Mouse (Mus musculus) kidney, embryonic 15.5 days (tissue): ENCODE results near the gene Zfp652. TPM values are rescaled to one million over a fixed set of nuclear protein-coding genes. Genes with fewer than 3 reads are reported as not detected.
A peak's percentile ranks its signal among the peaks of the same experiment; 100 is the strongest.

ENCODE experiments used
- ATAC-seq: fragments of 200-750 bp; cut with Nextera tagmentation; replicated peaks from 2 replicates; pipeline ENCODE4 v1.8.0; 2017; ENCODE audit warnings: moderate TSS enrichment; ENCODE audit not compliant: low FRiP score
- H3K27ac ChIP-seq: fragments of 300-500 bp; sonication (generic); 2 replicates; pipeline ENCODE4 v1.5.1; 2015; ENCODE audit warnings: mild to moderate bottlenecking, inconsistent platforms
- H3K27me3 ChIP-seq: fragments of 300-500 bp; sonication (generic); 2 replicates; pipeline ENCODE4 v1.6.1; 2015; ENCODE audit warnings: inconsistent platforms
- H3K36me3 ChIP-seq: fragments of 300-500 bp; sonication (generic); 2 replicates; pipeline ENCODE4 v1.6.1; 2015; ENCODE audit warnings: inconsistent platforms
- H3K4me1 ChIP-seq: fragments of 300-500 bp; sonication (generic); 2 replicates; pipeline ENCODE4 v1.6.1; 2015; ENCODE audit warnings: inconsistent platforms
- H3K4me2 ChIP-seq: fragments of 300-500 bp; sonication (generic); 2 replicates; pipeline ENCODE4 v1.6.1; 2015; ENCODE audit warnings: moderate library complexity, mild to moderate bottlenecking, inconsistent platforms
- H3K4me3 ChIP-seq: fragments of 300-500 bp; sonication (generic); replicated peaks from 2 replicates; pipeline ENCODE4 v1.5.1; 2015; ENCODE audit warnings: mild to moderate bottlenecking, inconsistent platforms
- H3K9ac ChIP-seq: fragments of 300-500 bp; sonication (generic); 2 replicates; pipeline ENCODE4 v1.6.1; 2015; ENCODE audit warnings: mild to moderate bottlenecking, inconsistent platforms
- H3K9me3 ChIP-seq: fragments of 300-500 bp; sonication (generic); replicated peaks from 2 replicates; pipeline ENCODE4 v1.6.1; 2016; ENCODE audit warnings: inconsistent platforms
- whole genome bisulfite sequencing: fragments of 180-500 bp; shearing (Covaris S2); methylation state at CpG from one replicate; pipeline ENCODE4 v1.1.7; 2015; ENCODE audit warnings: mixed read lengths; 5-methylcytosine and 5-hydroxymethylcytosine counted together
- polyA plus RNA-seq: library from polyadenylated mRNA; unstranded; fragments of >200 nt; fragmentation: Nextera tagmentation; extraction: Ambion mirVana; gene quantifications from 2 replicates; pipeline ENCODE4 v1.2.1, GENCODE M21; 2015

Zfp652 gene
- polyA plus RNA-seq, 1 experiment from 2014 or later: 22.3 TPM

GRCm38 (mm10) chr11:95850898-95851297 lies 138.4 kb downstream of the Zfp652 start:
- Histone ChIP-seq H3K27me3 (0 out of 2 replicates have a peak, but pooled peaks cover 3% of the 10 kb centered on the region), H3K4me2 (no peak overlapping the region), H3K36me3 (no peaks in the 10 kb centered on the region), H3K4me3 (no peak overlapping the region), H3K9me3 (no peaks in the 10 kb centered on the region), H3K4me1 (no peaks in the 10 kb centered on the region), H3K27ac (no peak overlapping the region), H3K9ac (no peak overlapping the region)
- WGBS: 80% methylated on average over 2 of the region's 2 CpGs
- ATAC-seq: no peak

DNA sequence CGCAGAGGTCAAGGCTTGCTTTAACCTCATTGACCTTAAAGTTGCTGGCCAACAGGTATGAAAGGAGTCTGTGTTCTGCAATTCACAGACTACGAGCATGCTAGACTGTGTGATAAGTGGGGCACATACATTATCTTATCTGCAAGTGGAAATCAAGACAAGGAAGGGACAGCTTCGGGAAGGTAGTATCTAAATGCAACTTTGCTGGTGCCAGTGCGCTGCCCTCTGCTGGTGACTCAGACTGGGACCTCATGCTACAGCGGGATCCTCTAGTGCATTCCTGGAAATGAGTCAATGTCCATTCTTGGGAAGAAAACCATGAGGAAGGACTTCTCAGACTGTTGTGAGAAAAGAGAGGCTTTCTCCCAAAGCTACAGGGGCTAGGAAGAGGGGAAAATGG lies 141.2 kb downstream of the Zfp652 start:
- Histone ChIP-seq H3K27ac (no peak overlapping the region), H3K27me3 (0 out of 2 replicates have a peak, but pooled peaks cover 3% of the 10 kb centered on the region)
- WGBS: 64% methylated on average over 5 of the region's 5 CpGs

GRCm38 (mm10) chr11:95857306-95857705 lies 144.8 kb downstream of the Zfp652 start:
- no peak for ATAC-seq
- Histone ChIP-seq H3K27ac (no peak overlapping the region), H3K4me1 (peaks cover 16% of the 10 kb centered on the region), H3K36me3 (no peaks in the 10 kb centered on the region), H3K27me3 (no peaks in the 10 kb centered on the region), H3K4me3 (no peak overlapping the region), H3K4me2 (no peak overlapping the region), H3K9ac (no peak overlapping the region), H3K9me3 (no peaks in the 10 kb centered on the region)
- WGBS: 83% methylated on average over 4 of the region's 4 CpGs

More for the DNA sequence above, 141.2 kb downstream of the Zfp652 start:
- Histone ChIP-seq H3K9ac (no peak overlapping the region), H3K4me3 (no peak overlapping the region), H3K36me3 (no peaks in the 10 kb centered on the region), H3K4me1 (peaks cover 7% of the 10 kb centered on the region), H3K4me2 (no peak overlapping the region), H3K9me3 (no peaks in the 10 kb centered on the region)
- ATAC-seq: no peak

GRCm38 (mm10) chr11:95857716-95858527 lies 145.4 kb downstream of the Zfp652 start:
- Histone ChIP-seq H3K4me1 (peaks cover 16% of the 10 kb centered on the region), H3K4me3 (peak overlapping the region; percentile 84), H3K27ac (peak overlapping the region; percentile 97), H3K9me3 (no peaks in the 10 kb centered on the region), H3K36me3 (no peaks in the 10 kb centered on the region), H3K4me2 (peak overlapping the region; percentile 67), H3K9ac (peak overlapping the region; percentile 41), H3K27me3 (no peaks in the 10 kb centered on the region)
- ATAC-seq: no peak
- 21% methylated on average over 21 of the region's 21 CpGs for WGBS

GRCm38 (mm10) chr11:95858528-95859467 lies 146.3 kb downstream of the Zfp652 start:
- no peaks in the 10 kb centered on the region for H3K27me3 ChIP-seq
- H3K9ac ChIP-seq: peak overlapping the region; percentile 74
- H3K4me2 ChIP-seq: peak overlapping the region; percentile 67
- no peaks in the 10 kb centered on the region for H3K36me3 ChIP-seq
- H3K4me1 ChIP-seq: peaks cover 16% of the 10 kb centered on the region
- no peaks in the 10 kb centered on the region for H3K9me3 ChIP-seq
- peak; percentile 99 for ATAC-seq
- peak overlapping the region; percentile 97 for H3K27ac ChIP-seq
- under 1% methylated on average over 58 of the region's 58 CpGs for WGBS
- peak overlapping the region; percentile 84 for H3K4me3 ChIP-seq

GRCm38 (mm10) chr11:95859468-95859855 lies 147.0 kb downstream of the Zfp652 start:
- under 1% methylated on average over 35 of the region's 35 CpGs for WGBS
- H3K27me3 ChIP-seq: no peaks in the 10 kb centered on the region
- peaks cover 16% of the 10 kb centered on the region for H3K4me1 ChIP-seq
- H3K9ac ChIP-seq: peak overlapping the region; percentile 74
- no peaks in the 10 kb centered on the region for H3K36me3 ChIP-seq
- H3K9me3 ChIP-seq: no peaks in the 10 kb centered on the region
- H3K4me3 ChIP-seq: peak overlapping the region; percentile 84
- peak overlapping the region; percentile 97 for H3K27ac ChIP-seq
- ATAC-seq: peak; percentile 55
- peak overlapping the region; percentile 67 for H3K4me2 ChIP-seq

- peak overlapping the region; percentile 97 for H3K27ac ChIP-seq
- no peak for ATAC-seq
- H3K36me3 ChIP-seq: no peaks in the 10 kb centered on the region
- no peaks in the 10 kb centered on the region for H3K9me3 ChIP-seq
- no peaks in the 10 kb centered on the region for H3K27me3 ChIP-seq
- H3K4me2 ChIP-seq: peak overlapping the region; percentile 67
- peak overlapping the region; percentile 74; the same call in 1 of the 2 replicates for H3K9ac ChIP-seq
- peak overlapping the region; percentile 84 for H3K4me3 ChIP-seq
- peaks cover 16% of the 10 kb centered on the region for H3K4me1 ChIP-seq
- 14% methylated on average over 3 of the region's 3 CpGs for WGBS
Observed at GRCm38 (mm10) chr11:95860071-95860490, 147.6 kb downstream of the Zfp652 start.

GRCm38 (mm10) chr11:95861397-95861796 lies 148.9 kb downstream of the Zfp652 start:
- H3K27me3 ChIP-seq: no peaks in the 10 kb centered on the region
- no peak overlapping the region for H3K4me2 ChIP-seq
- H3K4me3 ChIP-seq: no peak overlapping the region
- H3K9me3 ChIP-seq: no peaks in the 10 kb centered on the region
- peaks cover 16% of the 10 kb centered on the region for H3K4me1 ChIP-seq
- no peak overlapping the region for H3K9ac ChIP-seq
- H3K27ac ChIP-seq: no peak overlapping the region
- whole genome bisulfite sequencing: 93% methylated on average over 8 of the region's 8 CpGs
- no peaks in the 10 kb centered on the region for H3K36me3 ChIP-seq
- ATAC-seq: no peak

- H3K4me2 ChIP-seq: no peak overlapping the region
- H3K4me1 ChIP-seq: no peaks in the 10 kb centered on the region
- H3K4me3 ChIP-seq: no peak overlapping the region
- no peak overlapping the region for H3K27ac ChIP-seq
- H3K36me3 ChIP-seq: no peaks in the 10 kb centered on the region
- no peak for ATAC-seq
- 81% methylated on average over 4 of the region's 4 CpGs for WGBS
- H3K9ac ChIP-seq: no peak overlapping the region
- H3K27me3 ChIP-seq: no peaks in the 10 kb centered on the region
- H3K9me3 ChIP-seq: no peaks in the 10 kb centered on the region
Observed at GRCm38 (mm10) chr11:95869442-95869841, 157.0 kb downstream of the Zfp652 start.

- no peak for ATAC-seq
- Histone ChIP-seq H3K36me3 (no peaks in the 10 kb centered on the region), H3K9me3 (no peaks in the 10 kb centered on the region), H3K4me2 (no peak overlapping the region), H3K4me1 (no peaks in the 10 kb centered on the region), H3K27me3 (no peaks in the 10 kb centered on the region), H3K4me3 (no peak overlapping the region), H3K9ac (no peak overlapping the region), H3K27ac (no peak overlapping the region)
- WGBS: 72% methylated on average over 6 of the region's 6 CpGs
Observed at GRCm38 (mm10) chr11:95869918-95870470, 157.5 kb downstream of the Zfp652 start.

GRCm38 (mm10) chr11:95875804-95876203 lies 163.3 kb downstream of the Zfp652 start:
- H3K9ac ChIP-seq: no peak overlapping the region
- 34% methylated on average over 9 of the region's 9 CpGs for WGBS
- no peaks in the 10 kb centered on the region for H3K9me3 ChIP-seq
- no peaks in the 10 kb centered on the region for H3K36me3 ChIP-seq
- ATAC-seq: no peak
- no peak overlapping the region for H3K27ac ChIP-seq
- no peaks in the 10 kb centered on the region; the same call in 1 of the 2 replicates for H3K27me3 ChIP-seq
- H3K4me3 ChIP-seq: no peak overlapping the region
- peak overlapping the region; percentile 44 for H3K4me2 ChIP-seq
- no peaks in the 10 kb centered on the region for H3K4me1 ChIP-seq
